Mouse (Mus musculus): ENCODE measurements around the gene Trmt2b. TPM values are rescaled to one million over a fixed set of nuclear protein-coding genes. Genes with fewer than 3 reads are reported as not detected.

Gene Trmt2b
- total and polyA plus RNA-seq, 3 experiments, result 16.7 to 26.4 (median 19.2) TPM

GRCm38 (mm10) chrX:134287305-134287704, 10.5 kb upstream of the Trmt2b start:
- no peak overlapping the region for H3K4me3 ChIP-seq (replicated peaks in 1 of 3; ENCODE audit: low read depth in 2 of 3, low read length in 2 of 3, poor library complexity in 1 of 3)
- in situ Hi-C loops (cut with MboI; ENCODE audit: low pct_ligation_motif_present, low pct_unique_long_range_greater_than_20kb, low sequenced_read_pairs), result no loop called here
- no peaks in the 10 kb centered on the region for H3K4me1 ChIP-seq (ENCODE audit: control insufficient read depth in 1 of 2, insufficient read depth in 2 of 2)
- H3K9ac ChIP-seq (ENCODE audit: insufficient read depth, low read depth), result no peak overlapping the region
- H3K79me2 ChIP-seq (replicated peaks; ENCODE audit: control insufficient read depth, extremely low read depth, insufficient read depth, poor library complexity, severe bottlenecking), result no peaks in the 10 kb centered on the region
- TF ChIP-seq CTCF (conservative IDR thresholded peaks at IDR 0.05 in 1 of 2, IDR thresholded peaks at IDR 0.05 in 1 of 2; ENCODE audit: low read depth in 2 of 2, low read length in 2 of 2) (no peak), MAZ (IDR thresholded peaks at IDR 0.05; ENCODE audit: low read depth, low read length) (no peak), MYC (IDR thresholded peaks at IDR 0.05; ENCODE audit: low read depth, low read length) (no peak), E2F4 (IDR thresholded peaks at IDR 0.05; ENCODE audit: insufficient replicate concordance, low read depth, low read length) (no peak), NRF1 (IDR thresholded peaks at IDR 0.05; ENCODE audit: low read depth, low read length) (no peak), GABPA (IDR thresholded peaks at IDR 0.05; ENCODE audit: insufficient replicate concordance, low read depth, low read length) (no peak), ZMIZ1 (IDR thresholded peaks at IDR 0.05; ENCODE audit: low read depth, low read length) (no peak), POLR2A (IDR thresholded peaks at IDR 0.05; ENCODE audit: low read depth, low read length) (no peak), UBTF (IDR thresholded peaks at IDR 0.05; ENCODE audit: low read depth, low read length) (no peak), MXI1 (IDR thresholded peaks at IDR 0.05; ENCODE audit: low read depth, low read length) (no peak)
- H3K4me2 ChIP-seq (ENCODE audit: insufficient read depth, low read depth, poor library complexity, severe bottlenecking), result no peak overlapping the region
- H3K27ac ChIP-seq (ENCODE audit: insufficient read depth, low read depth), result no peak overlapping the region
- no peak for DNase-seq (ENCODE audit: extremely low read depth)
- H3K9me3 ChIP-seq (replicated peaks; ENCODE audit: low read length), result no peaks in the 10 kb centered on the region
- H3K27me3 ChIP-seq (replicated peaks), result no peaks in the 10 kb centered on the region
- dilution Hi-C loops (cut with MboI; ENCODE audit: extremely low pct_ligation_motif_present, extremely low pct_unique_long_range_greater_than_20kb, low sequenced_read_pairs), result no loop called here
- H3K36me3 ChIP-seq (replicated peaks in 1 of 2; ENCODE audit: control insufficient read depth in 1 of 2, insufficient read depth in 1 of 2, low read length in 1 of 2), result no peaks in the 10 kb centered on the region

- H3K27me3 ChIP-seq (replicated peaks), result no peaks in the 10 kb centered on the region
- H3K4me3 ChIP-seq (replicated peaks in 1 of 3; ENCODE audit: low read depth in 2 of 3, low read length in 2 of 3, poor library complexity in 1 of 3), result no peak overlapping the region
- in situ Hi-C loops (cut with MboI; ENCODE audit: low pct_ligation_motif_present, low pct_unique_long_range_greater_than_20kb, low sequenced_read_pairs) (no loop called here), dilution Hi-C loops (cut with MboI; ENCODE audit: extremely low pct_ligation_motif_present, extremely low pct_unique_long_range_greater_than_20kb, low sequenced_read_pairs) (no loop called here)
- no peak overlapping the region for H3K9ac ChIP-seq (ENCODE audit: insufficient read depth, low read depth)
- no peak for DNase-seq (ENCODE audit: extremely low read depth)
- no peaks in the 10 kb centered on the region for H3K9me3 ChIP-seq (replicated peaks; ENCODE audit: low read length)
- TF ChIP-seq IRF4 (IDR thresholded peaks at IDR 0.05; ENCODE audit: low read depth, low read length) (no peak), MAX (IDR thresholded peaks at IDR 0.05; ENCODE audit: low read length) (no peak), MAZ (IDR thresholded peaks at IDR 0.05; ENCODE audit: low read depth, low read length) (no peak), USF1 (IDR thresholded peaks at IDR 0.05; ENCODE audit: low read depth, low read length) (no peak), MYC (IDR thresholded peaks at IDR 0.05; ENCODE audit: low read depth, low read length) (no peak), NELFE (IDR thresholded peaks at IDR 0.05; ENCODE audit: low read depth, low read length) (no peak), MXI1 (IDR thresholded peaks at IDR 0.05; ENCODE audit: low read depth, low read length) (no peak), NRF1 (IDR thresholded peaks at IDR 0.05; ENCODE audit: low read depth, low read length) (no peak), SMC3 (IDR thresholded peaks at IDR 0.05; ENCODE audit: low read depth, low read length) (no peak), CTCF (conservative IDR thresholded peaks at IDR 0.05 in 1 of 2, IDR thresholded peaks at IDR 0.05 in 1 of 2; ENCODE audit: low read depth in 2 of 2, low read length in 2 of 2) (no peak), ELF1 (IDR thresholded peaks at IDR 0.05; ENCODE audit: low read depth, low read length) (no peak), TBP (conservative IDR thresholded peaks at IDR 0.05; ENCODE audit: low read depth, low read length) (no peak), USF2 (conservative IDR thresholded peaks at IDR 0.05; ENCODE audit: low read depth, low read length) (no peak), RCOR1 (conservative IDR thresholded peaks at IDR 0.05; ENCODE audit: low read depth, low read length) (no peak), TCF12 (IDR thresholded peaks at IDR 0.05; ENCODE audit: low read depth, low read length) (no peak), SIN3A (IDR thresholded peaks at IDR 0.05; ENCODE audit: low read length) (no peak), KAT2A (IDR thresholded peaks at IDR 0.05; ENCODE audit: insufficient replicate concordance, low read length) (no peak), UBTF (IDR thresholded peaks at IDR 0.05; ENCODE audit: low read depth, low read length) (no peak), JUND (conservative IDR thresholded peaks at IDR 0.05; ENCODE audit: low read depth, low read length) (no peak), ZKSCAN1 (IDR thresholded peaks at IDR 0.05; ENCODE audit: borderline replicate concordance, low read depth, low read length) (no peak)
- H3K4me1 ChIP-seq (ENCODE audit: control insufficient read depth in 1 of 2, insufficient read depth in 2 of 2), result no peaks in the 10 kb centered on the region
- H3K27ac ChIP-seq (ENCODE audit: insufficient read depth, low read depth), result no peak overlapping the region
- H3K36me3 ChIP-seq (replicated peaks in 1 of 2; ENCODE audit: control insufficient read depth in 1 of 2, insufficient read depth in 1 of 2, low read length in 1 of 2), result no peaks in the 10 kb centered on the region
- no peaks in the 10 kb centered on the region for H3K79me2 ChIP-seq (replicated peaks; ENCODE audit: control insufficient read depth, extremely low read depth, insufficient read depth, poor library complexity, severe bottlenecking)
- H3K4me2 ChIP-seq (ENCODE audit: insufficient read depth, low read depth, poor library complexity, severe bottlenecking), result no peak overlapping the region
Observed at GRCm38 (mm10) chrX:134285791-134286190, 9.0 kb upstream of the Trmt2b start.

Data from CH12.LX (cell line).